Mouse (Mus musculus) urinary bladder, postnatal 36 days (tissue): ENCODE results near the gene Coa6.
A peak's percentile ranks its signal among the peaks of the same experiment; 100 is the strongest.

Source experiments
- DNase-seq, 2 experiments: peaks; one replicate each; pipeline ENCODE4 v3.0.0; 2022; ENCODE audit warnings: low spot score in 2 of 2, mixed read lengths in 1 of 2

Gene Coa6

GRCm38 (mm10) chr8:126464071-126464470, 41.8 kb downstream of the Coa6 start:
- DNase-seq, result no peak

- DNase-seq, result no peak
Observed at GRCm38 (mm10) chr8:126473802-126474298, 51.5 kb downstream of the Coa6 start.

GRCm38 (mm10) chr8:126474299-126475187, 52.2 kb downstream of the Coa6 start, which contains the start of gene Tarbp1:
Gene Tarbp1 (minus strand): TSS chr8:126475065.
- peak; percentile 85 to 91 for DNase-seq
